Mouse (Mus musculus) urinary bladder, adult 18-20 months (tissue): ENCODE data around the gene Hells.

ENCODE experiments used
- DNase-seq, 2 experiments: peaks; one replicate each; pipeline ENCODE4 v3.0.0; 2022; ENCODE audit warnings: low spot score in 2 of 2, mixed read lengths in 2 of 2

Gene Hells

GRCm38 (mm10) chr19:38930788-38931565 is at the start of gene Hells:
Gene Hells, plus strand, starts transcription at chr19:38930915.
- peak; percentile 69 to 75 for DNase-seq

- DNase-seq, result no peak
Measured at GRCm38 (mm10) chr19:38901146-38902135, 29.3 kb upstream of the Hells start.

- DNase-seq, result no peak
Measured at GRCm38 (mm10) chr19:38902501-38902900, 28.2 kb upstream of the Hells start.

GRCm38 (mm10) chr19:38913786-38914185 is 16.9 kb upstream of the Hells start:
- no peak for DNase-seq

DNA sequence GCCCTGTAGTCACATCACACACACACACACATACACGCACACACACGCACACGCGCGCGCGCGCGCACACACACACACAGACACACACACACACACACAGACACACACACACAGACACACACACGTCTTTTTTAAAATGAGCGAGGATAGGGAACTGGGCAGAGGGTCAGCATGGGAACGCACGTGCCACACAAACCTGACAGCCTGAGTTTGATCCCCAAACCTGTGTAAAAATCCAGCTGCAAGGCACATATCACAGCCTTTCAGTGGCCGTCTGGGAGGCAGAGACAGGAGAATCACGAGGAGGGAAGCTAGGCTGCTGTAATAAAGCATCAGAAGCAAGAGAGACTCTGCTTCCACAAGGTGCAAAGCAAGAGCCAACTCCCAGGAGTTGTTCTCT is 15.8 kb upstream of the Hells start:
- no peak for DNase-seq

GRCm38 (mm10) chr19:38915677-38916076 is 15.0 kb upstream of the Hells start:
- peak in 1 of 2 experiments; percentile 23 for DNase-seq

DNA sequence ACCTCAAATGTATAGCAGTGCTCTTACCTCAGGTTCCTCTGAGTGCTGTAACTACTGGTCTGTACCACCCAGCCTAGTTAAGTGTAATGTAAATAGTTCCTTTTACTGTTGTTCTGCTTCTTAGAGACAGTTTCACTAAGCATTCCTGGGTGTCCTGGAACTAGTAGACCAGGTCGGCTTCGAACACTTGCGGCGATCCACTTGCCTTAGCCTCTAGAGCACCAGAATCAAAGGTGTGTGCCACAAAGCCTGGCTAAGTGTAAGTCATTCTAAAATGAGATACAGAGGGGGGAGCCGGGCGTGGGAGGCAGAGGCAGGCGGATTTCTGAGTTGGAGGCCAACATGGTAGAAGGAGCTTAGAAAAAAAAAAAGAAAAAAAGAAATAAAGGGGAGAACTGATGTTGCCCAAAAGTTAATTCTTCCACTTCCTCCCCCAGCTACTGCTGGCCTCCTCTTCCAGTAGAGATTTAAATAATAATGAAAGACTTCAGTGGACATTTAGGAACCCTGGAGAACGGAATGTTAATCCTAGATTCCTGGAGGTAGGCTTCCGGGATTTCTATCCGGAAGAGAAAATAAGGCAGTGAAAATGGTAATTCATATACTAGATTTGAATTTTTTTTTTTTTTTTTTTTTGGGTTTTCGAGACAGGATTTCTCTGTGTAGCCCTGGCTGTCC is 2.1 kb upstream of the Hells start:
- no peak for DNase-seq

- no peak for DNase-seq
Measured at GRCm38 (mm10) chr19:38929471-38930251, 1.1 kb upstream of the Hells start.

GRCm38 (mm10) chr19:38930252-38930787 is 395 bp upstream of the Hells start:
- DNase-seq, result peak in 1 of 2 experiments; percentile 2

DNA sequence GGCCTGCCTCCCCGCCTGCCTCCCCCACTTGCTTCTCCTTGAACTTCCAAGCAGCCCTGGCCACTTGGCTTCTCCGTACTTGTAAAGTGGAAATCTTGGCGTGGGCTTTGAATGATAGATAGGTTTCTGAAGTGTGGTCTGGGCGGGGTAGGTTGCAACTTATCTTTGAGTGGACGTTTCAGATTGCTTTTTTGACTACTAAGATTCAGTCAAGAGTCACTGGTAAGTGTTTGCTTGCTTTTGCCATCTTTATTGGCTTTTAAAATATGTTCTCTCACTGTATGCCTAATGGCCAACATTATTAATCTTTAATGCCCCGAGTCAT is 813 bp downstream of the Hells start:
- no peak for DNase-seq

DNA sequence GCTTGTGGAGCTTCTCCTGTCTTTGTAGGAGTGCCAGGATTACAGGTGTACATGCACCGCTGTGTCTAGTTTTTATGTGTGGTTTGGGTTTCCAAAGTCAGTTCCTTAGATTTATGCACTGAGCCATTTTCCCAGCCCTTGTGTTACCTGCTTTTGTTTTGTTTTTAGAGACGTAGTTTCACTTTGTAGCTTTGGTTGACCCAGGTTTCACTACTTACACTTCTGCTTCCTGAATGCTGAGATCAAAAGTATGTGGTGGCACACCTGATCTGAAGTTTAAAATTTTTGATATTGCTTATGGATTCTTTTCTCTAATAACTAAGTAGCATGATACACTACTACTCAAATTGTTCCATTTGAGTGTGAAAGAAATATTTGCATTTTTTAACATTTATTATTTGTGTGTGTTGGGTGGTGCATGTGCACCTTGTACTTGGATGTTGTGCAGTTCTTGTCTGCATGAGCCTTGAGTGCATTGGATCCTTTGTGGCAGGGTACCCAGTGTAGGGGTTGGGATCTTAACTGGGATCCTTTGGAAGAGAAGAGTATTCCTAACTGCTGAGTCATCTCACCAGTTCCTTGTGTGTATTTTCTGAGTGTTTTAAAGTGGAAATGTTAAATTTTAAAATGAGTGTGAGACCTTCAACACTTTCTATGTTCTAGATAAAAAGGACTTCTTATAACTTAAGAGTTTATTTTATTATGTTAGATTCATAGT is 14.0 kb downstream of the Hells start:
- no peak for DNase-seq

DNA sequence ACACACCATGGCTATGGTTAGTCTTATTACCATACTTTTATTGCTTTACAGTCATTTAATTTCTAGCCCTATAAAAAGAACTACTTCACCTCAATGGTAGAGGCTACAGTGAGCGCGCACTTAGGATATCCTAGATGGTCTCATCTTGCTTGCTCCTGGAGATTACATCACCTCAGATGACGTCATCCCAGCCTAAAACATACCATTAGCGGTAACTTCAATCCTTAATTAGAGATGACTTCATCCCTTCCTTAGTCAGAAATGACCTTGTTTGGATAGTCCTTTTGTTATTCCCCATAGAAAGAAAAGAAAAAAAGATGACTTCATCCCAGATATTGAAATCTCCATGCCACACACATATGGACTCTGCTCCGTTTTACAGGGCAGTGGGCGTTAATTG is 40.0 kb downstream of the Hells start:
- DNase-seq, result no peak

- DNase-seq, result no peak
Measured at GRCm38 (mm10) chr19:38972581-38972980, 41.9 kb downstream of the Hells start.

- no peak for DNase-seq
Measured at GRCm38 (mm10) chr19:38973666-38974065, 43.0 kb downstream of the Hells start.

DNA sequence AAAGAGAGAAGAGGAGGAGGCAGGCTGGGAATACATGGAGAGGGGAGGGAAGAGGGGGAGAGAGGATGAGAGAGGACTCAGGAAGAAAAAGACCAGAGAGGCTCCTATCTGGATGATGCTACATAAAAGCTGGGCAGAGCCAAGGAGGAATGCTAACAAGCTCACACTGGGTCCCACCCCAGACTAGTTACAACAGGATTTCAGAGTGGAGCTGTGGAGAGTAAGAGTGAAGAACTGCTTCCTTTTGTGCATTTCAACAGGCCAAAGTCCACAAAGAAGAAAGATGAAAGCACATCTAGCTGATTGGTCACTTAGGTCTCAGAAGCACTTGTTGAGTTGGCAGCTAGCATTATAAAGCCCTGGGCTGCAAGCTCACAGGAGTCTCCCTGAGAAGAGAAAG is 45.6 kb downstream of the Hells start:
- DNase-seq, result no peak

DNA sequence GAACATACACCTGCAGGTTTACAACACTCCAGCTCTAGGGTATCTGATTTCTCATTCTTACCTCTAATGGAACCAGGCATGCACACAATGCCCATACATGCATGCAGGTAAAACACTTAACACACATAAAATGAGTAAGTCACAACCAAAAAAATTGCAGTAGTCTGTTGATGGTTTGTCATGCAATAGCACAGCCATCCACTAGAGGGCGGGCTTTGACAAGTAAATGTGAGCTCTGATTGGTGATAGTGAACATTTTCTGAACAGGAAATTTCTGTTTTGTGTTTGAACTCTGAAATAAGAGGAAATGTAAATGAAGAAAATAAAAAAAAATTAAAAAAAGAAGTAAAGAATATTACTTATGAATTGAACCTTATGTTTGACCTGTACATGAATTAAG is 51.3 kb downstream of the Hells start:
- DNase-seq, result peak; percentile 12 to 38

DNA sequence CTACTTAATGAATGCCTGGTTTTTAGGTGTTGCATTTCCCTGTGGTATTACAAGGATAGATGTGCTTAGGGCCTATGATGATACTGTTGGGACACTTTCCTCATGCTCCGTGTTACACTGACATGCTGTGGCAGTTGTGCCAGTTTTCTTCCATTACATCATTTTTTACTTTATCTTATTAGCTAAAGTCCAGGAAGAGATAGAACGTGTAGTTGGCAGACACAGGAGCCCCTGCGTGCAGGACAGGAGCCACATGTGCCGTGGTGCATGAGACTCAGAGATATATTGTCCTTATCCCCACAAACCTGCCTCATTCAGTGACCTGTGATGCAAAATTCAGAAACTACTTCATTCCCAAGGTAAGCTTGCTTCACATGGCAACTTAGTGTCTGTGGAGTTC is 67.5 kb downstream of the Hells start:
- no peak for DNase-seq

GRCm38 (mm10) chr19:38998676-38999075 is 68.0 kb downstream of the Hells start:
- no peak for DNase-seq

GRCm38 (mm10) chr19:39005132-39005531 is 74.4 kb downstream of the Hells start:
- no peak for DNase-seq

DNA sequence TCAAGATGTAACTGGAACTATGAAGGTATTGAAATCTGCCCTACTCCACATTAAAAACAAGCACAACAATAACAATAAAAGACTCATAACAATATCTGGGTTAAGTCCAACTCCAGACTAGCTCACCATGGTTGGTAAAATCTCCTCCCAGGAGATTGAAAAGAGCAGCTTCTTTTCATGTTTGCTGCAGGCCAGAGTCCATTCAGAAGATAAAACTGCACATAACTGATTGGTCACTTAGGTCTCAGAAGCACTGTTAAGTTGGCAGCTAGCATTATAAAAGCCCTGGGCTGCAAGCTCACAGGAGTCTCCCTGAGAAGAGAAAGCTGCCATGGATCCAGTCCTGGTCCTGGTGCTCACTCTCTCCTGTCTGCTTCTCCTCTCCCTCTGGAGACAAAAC is 76.0 kb downstream of the Hells start, which contains the start of gene Cyp2c55:
Gene Cyp2c55 (plus strand): TSS at position 305 of the 400 bp plus-strand sequence.
- DNase-seq, result no peak
